Mouse (Mus musculus) mature B cell (primary cell): ENCODE data around the gene Gm9913.

ENCODE experiments used
- in situ Hi-C: fragments of 300-500 bp; cut with MboI; formaldehyde crosslinking; loops from 2 replicates; pipeline ENCODE4 v1.14.3; 2019

The Gm9913 gene

GRCm38 (mm10) chr2:125496696-125497095 is 8.2 kb upstream of the Gm9913 start:
- in situ Hi-C loops, result no loop called here

- in situ Hi-C loops, result no loop called here
These were observed 6.7 kb upstream of the Gm9913 start for GRCm38 (mm10) chr2:125498216-125498615.

GRCm38 (mm10) chr2:125501526-125501925 is 3.4 kb upstream of the Gm9913 start:
- in situ Hi-C loops, result no loop called here

- in situ Hi-C loops, result no loop called here
These were observed 942 bp downstream of the Gm9913 start for GRCm38 (mm10) chr2:125505746-125506315.

DNA sequence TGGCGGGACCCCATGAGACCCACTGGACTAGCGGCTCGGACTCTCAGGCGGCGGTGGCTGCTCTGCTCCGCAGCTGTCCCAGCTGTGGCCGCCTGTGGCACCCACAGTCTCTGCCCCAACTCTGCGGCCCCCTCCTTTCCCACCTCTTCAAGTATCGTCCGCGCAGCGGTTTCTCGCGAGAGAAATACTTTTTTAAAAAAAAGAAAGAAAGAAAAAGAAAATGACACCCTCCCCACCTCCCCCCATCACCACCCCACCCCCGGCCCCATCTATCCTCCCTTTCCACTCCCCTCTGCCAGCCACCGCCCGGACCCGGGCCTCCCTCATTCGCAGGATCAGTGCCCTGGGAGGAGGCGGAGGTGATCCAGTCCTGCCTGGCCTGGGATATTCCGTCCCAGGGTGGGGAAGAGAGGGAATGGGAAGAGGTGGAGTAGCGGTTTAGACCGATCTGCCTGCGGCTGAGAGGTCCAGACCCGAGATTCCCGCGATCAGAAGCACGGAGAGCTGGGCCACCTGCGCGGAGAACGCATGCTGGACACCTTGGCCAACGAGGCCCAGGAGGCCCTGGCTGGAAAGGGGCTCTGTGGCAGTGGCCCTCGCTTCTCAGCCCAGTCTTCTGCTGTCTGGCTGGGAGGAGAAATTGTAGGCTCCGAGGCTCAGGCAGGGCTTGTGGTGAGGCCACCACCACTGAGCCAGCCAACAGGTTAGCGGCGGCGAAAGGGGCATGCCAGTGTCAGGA is 1.6 kb downstream of the Gm9913 start:
- in situ Hi-C loops, result no loop called here

GRCm38 (mm10) chr2:125507893-125508292 is 3.0 kb downstream of the Gm9913 start, which contains the start of gene Fbn1:
Gene Fbn1, minus strand, starts transcription at chr2:125507993.
- in situ Hi-C loops, result no loop called here

DNA sequence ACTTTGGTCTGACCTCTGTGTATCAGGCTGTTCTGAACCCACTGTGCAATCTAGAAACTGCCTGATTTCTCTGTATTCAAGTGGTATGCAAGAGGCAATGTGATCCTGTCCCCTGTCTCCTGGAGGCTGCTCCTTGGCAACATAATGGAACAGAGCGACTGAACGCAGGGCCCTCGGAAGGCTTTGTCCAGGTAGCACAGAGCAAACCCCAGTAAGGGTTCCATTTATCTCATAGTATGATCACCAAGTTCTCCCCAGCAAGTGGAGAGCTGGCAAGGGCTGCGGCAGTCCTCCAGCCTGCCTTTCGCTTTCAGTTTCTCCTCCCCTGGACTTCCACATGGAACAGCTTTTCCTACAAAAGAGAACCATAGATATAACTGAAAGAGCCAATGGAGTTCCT is 3.5 kb downstream of the Gm9913 start:
- in situ Hi-C loops, result no loop called here

GRCm38 (mm10) chr2:125510752-125511151 is 5.9 kb downstream of the Gm9913 start:
- in situ Hi-C loops, result no loop called here

DNA sequence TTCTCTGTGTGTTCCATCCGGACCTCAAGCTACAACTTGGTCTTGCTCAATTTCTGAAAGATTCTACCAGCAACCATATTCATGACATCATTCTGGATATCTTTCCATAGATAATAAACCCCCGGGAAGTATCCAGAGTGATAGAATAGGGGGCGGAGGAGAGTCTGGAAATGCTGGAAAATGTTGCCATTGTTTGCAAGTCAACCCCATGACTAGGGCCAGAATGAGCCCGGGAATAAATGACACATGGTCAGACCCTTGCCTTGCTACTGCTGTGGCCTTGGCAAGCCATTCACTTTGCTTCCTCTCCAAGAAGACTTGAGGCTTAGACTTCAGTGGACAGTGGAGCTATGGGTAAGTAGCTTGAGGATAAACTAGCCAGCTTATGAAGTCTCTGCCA is 7.0 kb downstream of the Gm9913 start:
- in situ Hi-C loops, result no loop called here

GRCm38 (mm10) chr2:125512544-125512943 is 7.7 kb downstream of the Gm9913 start:
- in situ Hi-C loops, result no loop called here

GRCm38 (mm10) chr2:125514391-125514790 is 9.5 kb downstream of the Gm9913 start:
- in situ Hi-C loops, result no loop called here

- in situ Hi-C loops, result no loop called here
These were observed 10.6 kb downstream of the Gm9913 start for GRCm38 (mm10) chr2:125515291-125516057.

DNA sequence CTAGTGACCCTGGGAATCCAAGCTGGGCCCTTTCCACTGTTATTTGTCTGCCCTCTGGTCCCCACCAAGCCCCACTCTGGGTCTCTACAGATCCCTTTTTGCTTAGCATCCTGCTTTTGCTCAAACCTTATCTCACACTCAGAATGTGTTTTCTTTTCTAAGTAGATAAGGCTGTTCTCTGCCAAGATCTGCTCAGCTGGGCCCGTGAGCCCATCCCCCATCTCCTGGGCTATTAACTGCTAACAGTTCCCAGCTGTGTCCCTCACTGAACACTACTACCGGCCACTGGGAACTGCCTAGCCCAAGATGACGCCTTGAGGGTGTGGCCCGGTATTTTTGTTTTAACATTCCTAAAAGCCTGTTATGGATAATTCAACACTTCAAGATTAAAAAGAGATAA is 11.7 kb downstream of the Gm9913 start:
- in situ Hi-C loops, result no loop called here

- in situ Hi-C loops, result no loop called here
These were observed 20.6 kb downstream of the Gm9913 start for GRCm38 (mm10) chr2:125525484-125525883.

DNA sequence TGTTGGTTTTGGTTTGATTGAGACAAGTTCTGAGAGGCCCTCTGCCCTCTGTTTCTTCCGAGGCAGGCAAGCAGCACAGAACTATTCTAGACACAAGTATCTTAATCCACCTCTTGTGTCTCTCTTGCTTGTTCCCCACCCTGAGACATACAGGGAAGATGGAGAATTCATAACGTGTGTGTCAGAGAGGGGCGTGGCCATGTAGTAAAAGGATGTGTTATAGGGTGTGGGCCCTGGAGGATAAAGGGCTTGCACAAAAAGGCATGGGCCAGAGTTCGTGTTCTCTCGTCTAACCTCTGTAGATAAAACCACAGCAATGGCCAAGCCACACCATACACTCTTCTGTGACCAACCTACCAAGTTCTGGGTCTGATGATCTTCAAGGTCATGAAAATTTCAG is 21.7 kb downstream of the Gm9913 start:
- in situ Hi-C loops, result no loop called here

DNA sequence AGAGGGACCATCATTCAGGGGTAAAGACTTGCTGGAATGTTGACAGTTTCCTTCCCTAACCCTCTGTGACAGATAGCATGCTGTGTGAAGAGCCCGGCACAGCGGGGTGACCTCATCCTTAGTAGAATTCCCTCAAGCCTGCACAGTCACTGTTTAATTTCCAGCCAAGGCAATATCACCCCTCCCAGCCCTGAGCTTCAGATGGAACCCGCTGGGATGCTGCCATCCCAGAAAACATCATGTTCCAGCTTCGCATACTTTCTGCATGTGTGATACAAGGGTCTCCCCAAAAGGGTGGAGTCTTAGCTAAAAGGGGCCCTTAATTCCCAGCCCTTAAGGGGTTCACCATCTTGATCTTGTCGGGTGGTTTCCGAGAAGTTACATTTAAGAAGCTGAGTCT is 25.8 kb downstream of the Gm9913 start:
- in situ Hi-C loops, result no loop called here

DNA sequence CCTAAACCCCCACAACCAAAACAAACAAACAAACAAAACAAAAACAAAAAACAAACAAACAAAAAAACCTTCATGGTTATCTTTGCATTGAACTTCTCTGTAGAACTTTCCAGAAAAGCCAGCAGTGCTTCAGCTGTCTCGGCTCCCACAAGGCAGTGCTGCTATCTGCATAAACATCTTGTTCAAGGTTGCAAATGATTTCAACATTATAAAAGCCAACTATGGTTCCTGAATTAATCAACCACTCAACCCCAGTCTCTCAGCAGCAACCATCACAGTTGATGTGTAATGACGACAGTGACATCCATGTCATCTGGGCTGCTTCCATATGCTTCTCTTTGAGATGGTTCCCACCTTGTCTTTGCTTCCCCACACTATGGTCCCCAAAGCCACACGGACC is 34.8 kb downstream of the Gm9913 start:
- in situ Hi-C loops, result no loop called here

- in situ Hi-C loops, result no loop called here
These were observed 35.7 kb downstream of the Gm9913 start for GRCm38 (mm10) chr2:125540579-125540978.

- in situ Hi-C loops, result no loop called here
These were observed 36.6 kb downstream of the Gm9913 start for GRCm38 (mm10) chr2:125541451-125541850.

DNA sequence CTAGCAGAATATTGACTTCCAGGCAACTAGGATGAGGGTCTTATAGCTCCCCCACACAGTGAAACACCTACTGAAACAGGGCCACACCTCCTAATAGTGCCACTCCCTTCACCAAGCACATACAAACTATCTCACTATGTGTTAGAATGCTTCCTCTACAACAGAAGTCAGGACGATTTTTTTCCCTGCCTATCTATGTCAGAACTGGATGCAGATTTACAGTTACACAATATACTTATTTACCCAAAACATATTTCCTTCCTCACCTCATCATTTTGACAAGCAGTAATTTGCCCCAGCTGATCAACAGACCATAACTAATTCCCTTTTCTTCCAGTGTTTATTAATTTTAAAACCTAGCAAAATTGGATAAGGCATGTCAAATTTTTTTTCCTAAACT is 38.8 kb downstream of the Gm9913 start:
- in situ Hi-C loops, result no loop called here

GRCm38 (mm10) chr2:125544986-125545385 is 40.1 kb downstream of the Gm9913 start:
- in situ Hi-C loops, result no loop called here

DNA sequence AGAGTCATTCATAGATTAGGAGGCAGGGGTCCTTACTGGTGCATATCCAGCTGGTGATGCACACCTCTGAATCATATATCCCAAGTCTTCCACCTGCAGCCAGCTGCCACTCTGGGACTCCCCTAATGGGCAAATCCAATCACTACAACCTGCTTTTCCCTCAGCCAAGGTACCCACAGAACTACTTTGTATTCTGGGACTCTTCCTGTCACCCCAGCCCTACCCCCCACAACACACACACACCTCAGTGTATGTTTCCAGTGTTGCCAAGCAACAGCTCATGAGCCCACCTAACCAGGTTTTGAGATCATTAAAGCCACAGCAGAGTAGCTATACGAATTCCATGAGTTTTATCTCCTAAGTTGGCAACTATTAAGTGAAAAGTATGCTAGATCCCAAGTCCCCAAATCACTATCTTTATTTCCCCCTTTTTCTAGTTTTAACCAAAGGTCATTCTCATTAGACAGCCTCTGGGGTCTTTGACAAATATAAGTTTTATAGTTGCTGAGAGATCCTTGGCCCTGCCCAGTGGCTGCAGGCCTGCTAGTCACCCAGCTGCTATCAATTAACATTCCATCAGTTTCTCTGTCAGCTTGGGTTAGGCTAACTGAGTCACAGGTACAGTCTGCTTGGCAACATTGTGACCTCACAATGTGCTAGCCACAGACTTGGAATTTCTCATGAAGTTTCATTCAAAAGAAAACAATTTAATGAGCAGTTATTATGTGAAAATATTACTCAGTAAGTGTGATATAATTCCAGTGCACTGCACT is 44.1 kb downstream of the Gm9913 start:
- in situ Hi-C loops, result no loop called here
